Mouse (Mus musculus): ENCODE data around the gene Ccdc27.

The Ccdc27 gene

GRCm38 (mm10) chr4:154042577-154042976 is at the start of gene Ccdc27:
Ccdc27 (minus strand) TSS chr4:154042677.
- no peak for DNase-seq (ENCODE audit: low spot score in 2 of 2)

GRCm38 (mm10) chr4:154091356-154091755 is 48.9 kb upstream of the Ccdc27 start:
- no peak for DNase-seq (ENCODE audit: low spot score in 2 of 2)

GRCm38 (mm10) chr4:154089205-154089604 is 46.7 kb upstream of the Ccdc27 start:
- DNase-seq (ENCODE audit: low spot score in 2 of 2) = no peak

- peak in 1 of 2 experiments; percentile 7 for DNase-seq (ENCODE audit: low spot score in 2 of 2)
Observed at GRCm38 (mm10) chr4:154086436-154086835, 44.0 kb upstream of the Ccdc27 start.

GRCm38 (mm10) chr4:154085856-154086255 is 43.4 kb upstream of the Ccdc27 start:
- DNase-seq (ENCODE audit: low spot score in 2 of 2) = peak in 1 of 2 experiments; percentile 29

GRCm38 (mm10) chr4:154081974-154082373 is 39.5 kb upstream of the Ccdc27 start:
- no peak for DNase-seq (ENCODE audit: low spot score in 2 of 2)

- DNase-seq (ENCODE audit: low spot score in 2 of 2) = no peak
Observed at GRCm38 (mm10) chr4:154081021-154081420, 38.5 kb upstream of the Ccdc27 start.

- DNase-seq (ENCODE audit: low spot score in 2 of 2) = peak in 1 of 2 experiments; percentile 39
Observed at GRCm38 (mm10) chr4:154080211-154080610, 37.7 kb upstream of the Ccdc27 start.

GRCm38 (mm10) chr4:154071941-154072340 is 29.5 kb upstream of the Ccdc27 start:
- no peak for DNase-seq (ENCODE audit: low spot score in 2 of 2)

GRCm38 (mm10) chr4:154071521-154071920 is 29.0 kb upstream of the Ccdc27 start:
- no peak for DNase-seq (ENCODE audit: low spot score in 2 of 2)

- no peak for DNase-seq (ENCODE audit: low spot score in 2 of 2)
Observed at GRCm38 (mm10) chr4:154070896-154071295, 28.4 kb upstream of the Ccdc27 start.

- peak in 1 of 2 experiments; percentile 37 for DNase-seq (ENCODE audit: low spot score in 2 of 2)
Observed at GRCm38 (mm10) chr4:154064827-154065773, 22.6 kb upstream of the Ccdc27 start.

- no peak for DNase-seq (ENCODE audit: low spot score in 2 of 2)
Observed at GRCm38 (mm10) chr4:154057696-154058095, 15.2 kb upstream of the Ccdc27 start.

- DNase-seq (ENCODE audit: low spot score in 2 of 2) = no peak
Observed at GRCm38 (mm10) chr4:154056661-154057060, 14.2 kb upstream of the Ccdc27 start.

- DNase-seq (ENCODE audit: low spot score in 2 of 2) = no peak
Observed at GRCm38 (mm10) chr4:154056046-154056445, 13.6 kb upstream of the Ccdc27 start.

GRCm38 (mm10) chr4:154055482-154055881 is 13.0 kb upstream of the Ccdc27 start:
- DNase-seq (ENCODE audit: low spot score in 2 of 2) = no peak

- DNase-seq (ENCODE audit: low spot score in 2 of 2) = no peak
Observed at GRCm38 (mm10) chr4:154053065-154053464, 10.6 kb upstream of the Ccdc27 start.

GRCm38 (mm10) chr4:154051401-154051800 is 8.9 kb upstream of the Ccdc27 start:
- DNase-seq (ENCODE audit: low spot score in 2 of 2) = peak in 1 of 2 experiments; percentile 39

- DNase-seq (ENCODE audit: low spot score in 2 of 2) = no peak
Observed at GRCm38 (mm10) chr4:154045837-154046236, 3.4 kb upstream of the Ccdc27 start.

- no peak for DNase-seq (ENCODE audit: low spot score in 2 of 2)
Observed at GRCm38 (mm10) chr4:154037123-154037522, 5.4 kb downstream of the Ccdc27 start.

- no peak for DNase-seq (ENCODE audit: low spot score in 2 of 2)
Observed at GRCm38 (mm10) chr4:154028646-154029045, 13.8 kb downstream of the Ccdc27 start.

GRCm38 (mm10) chr4:154028066-154028465 is 14.4 kb downstream of the Ccdc27 start:
- no peak for DNase-seq (ENCODE audit: low spot score in 2 of 2)

GRCm38 (mm10) chr4:154026441-154026761 is 16.1 kb downstream of the Ccdc27 start:
- no peak for DNase-seq (ENCODE audit: low spot score in 2 of 2)
